Mouse (Mus musculus) natural killer cell, adult 2 months (primary cell): ENCODE results near the gene Klhl3.

Source experiments
- DNase-seq, 2 experiments: peaks; one replicate each; pipeline ENCODE4 v3.0.0; 2022; ENCODE audit warnings: low spot score in 2 of 2

The Klhl3 gene

GRCm38 (mm10) chr13:57960254-57960653, 153.1 kb downstream of the Klhl3 start:
- DNase-seq, result no peak

- DNase-seq, result no peak
Measured at GRCm38 (mm10) chr13:57959806-57960205, 153.6 kb downstream of the Klhl3 start.
